Mouse (Mus musculus): Measurements from ENCODE around the gene Scyl2. TPM values are rescaled to one million over a fixed set of nuclear protein-coding genes. Genes with fewer than 3 reads are reported as not detected.

The Scyl2 gene
- polyA plus RNA-seq (2021; fragmentation: Nextera tagmentation): 5.6 and 5.8 TPM in 2 replicates
- long read RNA-seq, experiment 1, partial matches to known transcripts: 2 of 4 reads
- long read RNA-seq, experiment 1, other reads (novel, unspliced or antisense): 1 of 4 reads
- long read RNA-seq, experiment 2, partial matches to known transcripts: 1 of 3 reads
- long read RNA-seq, experiment 2, other reads (novel, unspliced or antisense): 2 of 3 reads

DNA sequence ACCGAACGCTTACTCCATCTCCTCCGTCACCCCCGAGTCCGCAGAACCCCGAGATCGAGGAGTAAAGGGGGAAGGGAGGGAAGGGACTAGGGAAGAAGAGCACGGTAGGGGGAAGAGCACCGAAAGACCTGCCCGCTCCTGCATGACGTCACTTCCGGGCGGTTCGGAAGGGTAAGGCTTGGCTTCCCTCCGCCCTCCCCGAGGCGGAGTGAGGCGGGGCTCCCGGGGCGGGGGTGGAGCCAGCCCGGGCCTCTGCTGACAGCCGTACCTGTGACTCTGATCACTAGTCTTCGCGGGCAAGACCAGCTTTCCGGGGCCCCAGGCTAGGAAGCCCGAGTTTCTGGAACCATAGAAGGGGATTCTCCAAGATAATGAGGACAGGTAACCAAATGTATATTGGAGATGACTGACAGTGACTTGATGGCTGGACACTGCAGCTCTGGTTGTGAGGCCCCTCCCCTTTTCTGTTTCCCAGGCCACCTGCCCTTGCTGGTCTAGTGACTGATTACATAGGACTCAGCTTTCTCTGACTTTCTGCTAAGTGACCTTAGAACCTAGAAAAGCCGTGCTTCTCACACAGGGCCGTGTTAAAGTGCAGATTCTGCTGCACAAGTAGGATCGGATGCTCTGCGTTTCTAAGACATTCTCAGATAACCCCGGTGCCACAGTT, at the start of gene Scyl2:
Gene Scyl2, minus strand, starts transcription at position 147 of the 670 bp plus-strand sequence.

DNA sequence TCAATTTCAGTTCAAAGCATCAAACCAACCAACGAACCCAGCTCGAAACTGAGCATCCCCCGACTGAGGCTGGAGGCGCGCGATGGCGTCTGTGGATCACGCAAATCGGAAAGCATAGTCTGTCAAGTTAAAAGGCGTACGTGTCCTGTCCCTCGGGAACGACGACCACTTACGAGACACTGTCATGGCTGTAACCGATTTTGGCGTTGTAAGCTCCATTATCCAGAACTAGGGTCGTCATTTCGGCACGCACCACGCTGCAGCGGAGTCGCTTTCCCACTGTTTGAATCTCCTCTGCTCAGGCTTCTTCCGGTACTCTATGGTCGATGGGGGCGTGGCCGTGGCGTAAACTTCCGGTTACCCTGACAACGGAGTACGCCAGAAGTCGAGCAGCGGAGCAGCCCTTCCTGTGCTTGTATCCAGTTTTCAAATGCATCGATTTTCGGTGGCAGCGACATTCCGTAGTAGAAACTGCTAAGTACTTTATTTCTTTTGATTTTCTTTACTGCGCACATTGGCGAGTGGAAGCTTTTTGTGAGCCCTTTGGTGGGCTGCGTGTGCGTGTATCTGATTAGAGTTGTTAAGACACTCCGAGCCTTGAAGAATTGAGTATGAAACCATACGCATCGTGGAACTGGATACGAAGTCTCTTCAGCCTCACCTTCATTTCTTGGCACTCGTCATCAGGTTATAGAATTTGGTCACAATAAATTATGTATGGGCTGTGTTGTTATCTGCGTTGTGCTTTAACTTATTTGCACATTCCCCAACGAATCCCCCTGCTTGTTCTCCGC, 46.1 kb upstream of the Scyl2 start, which contains the start of gene Actr6:
Gene Actr6, minus strand, starts transcription at position 295 of the 794 bp plus-strand sequence.

DNA sequence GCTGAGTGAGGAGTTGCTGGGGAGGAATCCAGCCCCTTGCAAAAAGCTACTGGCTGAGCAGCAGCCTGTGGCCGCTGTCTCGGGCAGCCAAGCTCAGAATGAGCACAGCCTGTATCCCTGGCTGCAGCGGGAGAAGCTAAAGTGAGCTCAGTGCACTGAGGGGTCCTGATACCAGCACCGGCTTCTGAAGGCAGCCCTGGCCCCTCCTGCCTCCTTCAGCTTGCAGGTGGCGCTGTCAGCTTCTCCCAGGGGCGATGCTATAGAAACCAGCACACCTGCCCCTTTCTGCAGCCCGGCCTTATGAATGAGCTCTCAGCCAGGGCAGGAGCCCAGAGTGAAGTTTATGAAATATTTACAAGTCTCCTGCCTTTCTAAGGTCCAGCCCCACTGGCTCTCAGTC, 65.0 kb downstream of the Scyl2 start, which contains the start of gene Slc17a8:
Gene Slc17a8, minus strand, starts transcription at position 125 of the 400 bp plus-strand sequence.

Other genes with a start within 250 kb of the Scyl2 start
- 0.95 and 1.2 TPM in 2 replicates for gene Gas2l3, start 242.3 kb downstream of the Scyl2 start, polyA plus RNA-seq (2021; fragmentation: Nextera tagmentation)
- 0.20 TPM in 1 of 2 replicates, not detected in the other for gene Nr1h4, start 152.7 kb downstream of the Scyl2 start, polyA plus RNA-seq (2021; fragmentation: Nextera tagmentation)
- 0.26 and 0.53 TPM in 2 replicates for gene Slc17a8, start 65.0 kb downstream of the Scyl2 start, polyA plus RNA-seq (2021; fragmentation: Nextera tagmentation)
- gene Actr6, start 46.0 kb upstream of the Scyl2 start, polyA plus RNA-seq (2021; fragmentation: Nextera tagmentation): 26.3 and 51.1 TPM in 2 replicates
- 36.3 and 46.8 TPM in 2 replicates for gene Uhrf1bp1l, start 58.7 kb upstream of the Scyl2 start, polyA plus RNA-seq (2021; fragmentation: Nextera tagmentation)
- 112 and 140 TPM in 2 replicates for gene Anks1b, start 187.2 kb upstream of the Scyl2 start, polyA plus RNA-seq (2021; fragmentation: Nextera tagmentation)

Measured in left cerebral cortex, adult 6 months (tissue).